Mouse (Mus musculus) inflammation-experienced regulatory T-cells, adult 6 months (primary cell): ENCODE data around the gene Ppp1ca. TPM values are rescaled to one million over a fixed set of nuclear protein-coding genes. Genes with fewer than 3 reads are reported as not detected.

Source experiments
- ATAC-seq: one replicate; pipeline ENCODE4 v1.8.0; 2017
- polyA plus RNA-seq, 3 experiments: library from polyadenylated mRNA; unstranded; fragments of 100-300 nt; shearing (Covaris generic); gene quantifications; one replicate each; pipeline ENCODE4 v1.2.1; 2017

Gene Ppp1ca
- polyA plus RNA-seq, 3 experiments from 2014 or later: 808 to 1,210 (median 823) TPM

DNA sequence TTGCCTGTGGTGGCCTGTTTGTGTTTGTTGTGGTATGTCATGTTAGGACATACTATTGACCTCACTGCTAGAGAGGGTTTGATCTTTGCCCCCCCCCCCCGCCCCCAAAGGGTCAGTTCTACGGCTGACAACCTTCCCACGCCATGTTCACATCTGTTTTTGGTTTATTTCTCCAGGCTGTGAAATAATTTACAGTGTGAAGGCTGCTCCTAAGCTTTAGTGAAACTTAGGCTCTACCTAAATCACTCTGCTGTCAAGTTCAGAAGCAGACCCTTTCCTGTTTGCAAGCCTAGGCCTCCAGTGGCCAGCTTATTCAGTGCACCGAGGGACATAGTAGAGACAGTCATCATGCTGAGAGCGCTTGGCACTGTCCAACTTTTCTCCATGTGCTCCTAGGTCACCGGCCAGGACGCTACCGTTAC lies 48.4 kb downstream of the Ppp1ca start:
- no peak for ATAC-seq

DNA sequence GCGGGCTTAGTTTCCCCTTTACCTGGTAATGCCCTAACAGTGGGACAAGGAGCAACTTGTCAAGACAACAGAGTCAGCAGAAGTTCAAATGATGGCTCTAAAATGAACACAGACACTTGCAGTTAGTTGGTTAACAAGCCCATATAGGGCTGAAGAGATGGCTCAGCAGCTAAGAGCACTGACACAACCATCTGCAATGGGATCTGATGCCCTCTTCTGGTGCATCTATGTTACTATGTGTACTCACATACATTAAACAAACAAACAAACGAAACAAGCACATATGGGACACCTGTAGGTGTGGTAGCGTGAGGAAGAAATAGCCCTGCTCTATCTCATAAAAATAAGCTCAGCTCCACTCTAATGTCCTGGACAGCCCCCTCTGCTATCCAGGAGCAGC lies 50.6 kb downstream of the Ppp1ca start:
- ATAC-seq: no peak

DNA sequence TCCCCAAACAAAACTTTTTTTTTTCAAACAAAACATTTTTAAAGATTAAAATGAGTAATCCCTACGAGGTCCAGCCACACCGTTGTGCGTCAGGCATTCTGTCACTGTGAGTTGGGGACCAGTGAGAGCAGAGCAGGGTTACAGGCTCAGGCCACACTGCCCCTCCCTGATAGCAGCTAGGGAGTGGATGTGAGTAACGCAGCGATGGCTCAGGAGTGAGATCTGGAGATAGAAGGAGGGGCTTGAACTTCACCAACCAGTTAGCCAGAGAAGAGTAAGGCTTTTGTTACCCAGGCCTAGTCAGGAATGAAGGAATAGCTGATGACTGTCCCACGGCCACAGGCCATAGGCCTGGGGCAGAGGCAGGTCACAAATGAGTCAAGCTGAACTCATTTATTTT lies 52.9 kb downstream of the Ppp1ca start:
- ATAC-seq: no peak

Other genes with a start within 250 kb of the Ppp1ca start
- not detected for gene Aldh3b3, start 233.4 kb upstream of the Ppp1ca start, polyA plus RNA-seq
- gene Aldh3b2, start 219.7 kb upstream of the Ppp1ca start, polyA plus RNA-seq: not detected
- gene Acy3, start 205.5 kb upstream of the Ppp1ca start, polyA plus RNA-seq: 1 to 10 TPM in 2 of 3 experiments, under 1 TPM in 1; 0.73 to 2.3 (median 2.2) TPM
- not detected for gene Tbx10, start 199.3 kb upstream of the Ppp1ca start, polyA plus RNA-seq
- 10 to 100 TPM; 10.3 to 16.2 (median 15.9) TPM for gene Nudt8, start 191.5 kb upstream of the Ppp1ca start, polyA plus RNA-seq
- gene Gm49405, start 191.4 kb upstream of the Ppp1ca start, polyA plus RNA-seq: under 1 TPM; 0.16 to 0.99 (median 0.44) TPM
- gene Doc2g, start 188.8 kb upstream of the Ppp1ca start, polyA plus RNA-seq: 1 to 10 TPM in 2 of 3 experiments, under 1 TPM in 1; 0.31 to 2.8 (median 1.6) TPM
- 100 to 1,000 TPM; 104 to 136 (median 114) TPM for gene Ndufv1, start 179.3 kb upstream of the Ppp1ca start, polyA plus RNA-seq
- gene Gstp1, start 154.1 kb upstream of the Ppp1ca start, polyA plus RNA-seq: 100 to 1,000 TPM; 417 to 553 (median 508) TPM
- gene Gstp2, start 146.0 kb upstream of the Ppp1ca start, polyA plus RNA-seq: 10 to 100 TPM in 1 of 3 experiments, 1 to 10 TPM in 1, under 1 TPM in 1; 0.72 to 12.0 (median 5.0) TPM
- gene Gstp3, start 132.5 kb upstream of the Ppp1ca start, polyA plus RNA-seq: 100 to 1,000 TPM; 178 to 293 (median 197) TPM
- not detected for gene Cabp2, start 110.5 kb upstream of the Ppp1ca start, polyA plus RNA-seq
- 100 to 1,000 TPM; 329 to 406 (median 406) TPM for gene Cdk2ap2, start 94.9 kb upstream of the Ppp1ca start, polyA plus RNA-seq
- 100 to 1,000 TPM in 1 of 3 experiments, 10 to 100 TPM in 2; 80.6 to 147 (median 88.8) TPM for gene Pitpnm1, start 92.1 kb upstream of the Ppp1ca start, polyA plus RNA-seq
- 100 to 1,000 TPM; 171 to 228 (median 197) TPM for gene Aip, start 66.2 kb upstream of the Ppp1ca start, polyA plus RNA-seq
- gene Gpr152, start 52.3 kb upstream of the Ppp1ca start, polyA plus RNA-seq: under 1 TPM in 1 of 3 experiments, not detected in 2; 0.22 TPM
- gene Cabp4, start 48.0 kb upstream of the Ppp1ca start, polyA plus RNA-seq: 1 to 10 TPM in 1 of 3 experiments, under 1 TPM in 2; 0.91 to 1.1 (median 0.97) TPM
- gene Coro1b, start 43.4 kb upstream of the Ppp1ca start, polyA plus RNA-seq: 100 to 1,000 TPM; 228 to 269 (median 241) TPM
- 100 to 1,000 TPM; 802 to 889 (median 855) TPM for gene Ptprcap, start 38.5 kb upstream of the Ppp1ca start, polyA plus RNA-seq
- 10 to 100 TPM; 26.3 to 35.3 (median 30.1) TPM for gene Rps6kb2, start 28.7 kb upstream of the Ppp1ca start, polyA plus RNA-seq
- 10 to 100 TPM in 2 of 3 experiments, 1 to 10 TPM in 1; 5.2 to 12.9 (median 11.9) TPM for gene Carns1, start 16.6 kb upstream of the Ppp1ca start, polyA plus RNA-seq
- 100 to 1,000 TPM; 608 to 658 (median 621) TPM for gene Tbc1d10c, start 781 bp upstream of the Ppp1ca start, polyA plus RNA-seq
- gene Rad9a, start 9.6 kb downstream of the Ppp1ca start, polyA plus RNA-seq: 10 to 100 TPM; 43.6 to 63.0 (median 59.1) TPM
- 10 to 100 TPM; 13.4 to 51.6 (median 33.9) TPM for gene Clcf1, start 22.2 kb downstream of the Ppp1ca start, polyA plus RNA-seq
- not detected for gene AC109138.7, start 22.3 kb downstream of the Ppp1ca start, polyA plus RNA-seq
- gene Pold4, start 39.8 kb downstream of the Ppp1ca start, polyA plus RNA-seq: 100 to 1,000 TPM in 2 of 3 experiments, 10 to 100 TPM in 1; 96.4 to 134 (median 118) TPM
- 10 to 100 TPM in 2 of 3 experiments, 1 to 10 TPM in 1; 9.6 to 14.5 (median 13.6) TPM for gene Ssh3, start 77.1 kb downstream of the Ppp1ca start, polyA plus RNA-seq
- gene Ankrd13d, start 91.1 kb downstream of the Ppp1ca start, polyA plus RNA-seq: 1 to 10 TPM in 2 of 3 experiments, under 1 TPM in 1; 0.87 to 3.0 (median 2.3) TPM
- 10 to 100 TPM; 81.3 to 90.8 (median 85.9) TPM for gene Grk2, start 114.2 kb downstream of the Ppp1ca start, polyA plus RNA-seq
- gene Kdm2a, start 206.2 kb downstream of the Ppp1ca start, polyA plus RNA-seq: 10 to 100 TPM; 67.5 to 97.8 (median 86.3) TPM
- 1 to 10 TPM in 2 of 3 experiments, under 1 TPM in 1; 0.75 to 2.5 (median 2.4) TPM for gene Rhod, start 247.4 kb downstream of the Ppp1ca start, polyA plus RNA-seq